Mouse (Mus musculus) ES-E14 (cell line): ENCODE results near the gene Gsdme. TPM values are rescaled to one million over a fixed set of nuclear protein-coding genes. Genes with fewer than 3 reads are reported as not detected.

Source experiments
- DNase-seq: peaks from one replicate; pipeline ENCODE4 v3.0.0-alpha.2; 2013; ENCODE audit warnings: low read depth, low spot score
- H3K27ac ChIP-seq: 2 replicates; pipeline ENCODE4 v1.5.1; 2012; ENCODE audit warnings: low read depth, mild to moderate bottlenecking, low read length, moderate library complexity, mixed read lengths; ENCODE audit not compliant: poor library complexity, insufficient read depth, severe bottlenecking
- H3K36me3 ChIP-seq: 2 replicates; pipeline ENCODE4 v1.6.1; 2012; ENCODE audit warnings: mild to moderate bottlenecking, low read length, moderate library complexity, mixed read lengths; ENCODE audit not compliant: control insufficient read depth, poor library complexity, insufficient read depth, severe bottlenecking
- H3K4me1 ChIP-seq, 2 experiments: fragments of 150-350 bp in 1 of 2; sonication (generic) in 1 of 2; 2 replicates each; pipeline ENCODE4 v1.6.1; 2012; ENCODE audit warnings: low read length in 2 of 2, mild to moderate bottlenecking in 1 of 2, mixed read lengths in 1 of 2; ENCODE audit not compliant: control insufficient read depth in 2 of 2, insufficient read depth in 2 of 2, poor library complexity in 1 of 2
- H3K4me3 ChIP-seq, 2 experiments: fragments of 150-350 bp in 1 of 2; sonication (generic) in 1 of 2; 2 replicates each; pipeline ENCODE4 v1.5.1; 2012; ENCODE audit warnings: low read length in 2 of 2, low read depth in 1 of 2, mild to moderate bottlenecking in 1 of 2, mixed read lengths in 1 of 2; ENCODE audit not compliant: insufficient read depth in 1 of 2, poor library complexity in 1 of 2, severe bottlenecking in 1 of 2
- H3K9ac ChIP-seq: 2 replicates; pipeline ENCODE4 v1.6.1; 2012; ENCODE audit warnings: low read depth, mild to moderate bottlenecking, low read length, mixed read lengths; ENCODE audit not compliant: poor library complexity, insufficient read depth, severe bottlenecking
- H3K9me3 ChIP-seq: fragments of 150-350 bp; sonication (generic); 2 replicates; pipeline ENCODE4 v1.6.1; 2012; ENCODE audit warnings: low read depth, mild to moderate bottlenecking, low read length; ENCODE audit not compliant: control insufficient read depth, insufficient read depth
- CHD2 ChIP-seq: IDR thresholded peaks from 2 replicates; pipeline ENCODE4 v1.6.1; 2014; ENCODE audit warnings: mild to moderate bottlenecking, low read depth, low read length, inconsistent platforms
- HCFC1 ChIP-seq: IDR thresholded peaks from 2 replicates; pipeline ENCODE4 v1.6.1; 2012; ENCODE audit warnings: low read length, inconsistent platforms, borderline replicate concordance; ENCODE audit not compliant: insufficient read depth
- MAFK ChIP-seq: IDR thresholded peaks from 2 replicates; pipeline ENCODE4 v1.6.1; 2014; ENCODE audit warnings: mild to moderate bottlenecking, low read depth, low read length, inconsistent platforms; ENCODE audit not compliant: insufficient read depth
- ZC3H11A ChIP-seq: IDR thresholded peaks from 2 replicates; pipeline ENCODE4 v1.6.1; 2012; ENCODE audit warnings: low read depth, mild to moderate bottlenecking, inconsistent platforms, low read length, borderline replicate concordance
- ZNF384 ChIP-seq: IDR thresholded peaks from 2 replicates; pipeline ENCODE4 v1.6.1; 2012; ENCODE audit warnings: low read depth, low read length, inconsistent platforms
- in situ Hi-C, 2 experiments: fragments of 600-800 bp; cut with MboI; formaldehyde crosslinking; loops; one replicate each; pipeline ENCODE4 v1.15.1; 2025; ENCODE audit warnings: low sequenced_read_pairs in 2 of 2, inconsistent platforms in 1 of 2; ENCODE audit not compliant: unreplicated experiment in 2 of 2
- total RNA-seq: library from RNA; depleted of rRNA; stranded (reverse); fragments of 300-350 nt; gene quantifications from 2 replicates; pipeline ENCODE4 v1.2.3, GENCODE M21; 2012

The Gsdme gene
- total RNA-seq, 1 experiment: 1.7 TPM

- no peak for DNase-seq
- no peak overlapping the region for H3K9ac ChIP-seq
- no peaks in the 10 kb centered on the region for H3K9me3 ChIP-seq
Observed at GRCm38 (mm10) chr6:50214711-50215372, 48.8 kb downstream of the Gsdme start.

GRCm38 (mm10) chr6:50205093-50205492 is 58.6 kb downstream of the Gsdme start:
- DNase-seq: no peak
- Histone ChIP-seq H3K4me3 (no peak overlapping the region), H3K4me1 (no peaks in the 10 kb centered on the region), H3K9me3 (peaks cover 11% of the 10 kb centered on the region), H3K36me3 (no peaks in the 10 kb centered on the region; the same call in 1 of the 2 replicates), H3K9ac (no peak overlapping the region), H3K27ac (no peak overlapping the region)
- in situ Hi-C loops: no loop called here
- TF ChIP-seq MAFK: no peak
- no peak for TF ChIP-seq ZNF384
- TF ChIP-seq HCFC1: no peak
- no peak for TF ChIP-seq CHD2
- no peak for TF ChIP-seq ZC3H11A

More at GRCm38 (mm10) chr6:50214711-50215372, 48.8 kb downstream of the Gsdme start:
- no peaks in the 10 kb centered on the region for H3K4me1 ChIP-seq
- H3K4me3 ChIP-seq: no peak overlapping the region
- H3K36me3 ChIP-seq: no peaks in the 10 kb centered on the region
- no peak for TF ChIP-seq ZNF384
- in situ Hi-C loops: no loop called here
- no peak overlapping the region for H3K27ac ChIP-seq

- H3K9ac ChIP-seq: no peak overlapping the region
- in situ Hi-C loops: no loop called here
- H3K27ac ChIP-seq: no peak overlapping the region
- H3K4me1 ChIP-seq: no peaks in the 10 kb centered on the region
- H3K4me3 ChIP-seq: no peak overlapping the region
- TF ChIP-seq HCFC1 (no peak), MAFK (no peak), ZNF384 (no peak), CHD2 (no peak), ZC3H11A (no peak)
- H3K9me3 ChIP-seq: peaks cover 11% of the 10 kb centered on the region
- no peak for DNase-seq
- H3K36me3 ChIP-seq: no peaks in the 10 kb centered on the region; the same call in 1 of the 2 replicates
Observed at GRCm38 (mm10) chr6:50204356-50204755, 59.3 kb downstream of the Gsdme start.

- H3K9me3 ChIP-seq: no peaks in the 10 kb centered on the region
- peaks cover 6% of the 10 kb centered on the region for H3K36me3 ChIP-seq
- no peak for DNase-seq
- H3K9ac ChIP-seq: no peak overlapping the region
- TF ChIP-seq CHD2 (no peak), ZC3H11A (no peak), MAFK (no peak), ZNF384 (no peak), HCFC1 (no peak)
- H3K4me1 ChIP-seq: no peaks in the 10 kb centered on the region
- H3K27ac ChIP-seq: no peak overlapping the region
- in situ Hi-C loops: no loop called here
- no peak overlapping the region for H3K4me3 ChIP-seq
Observed at GRCm38 (mm10) chr6:50193851-50194250, 69.8 kb downstream of the Gsdme start.

DNA sequence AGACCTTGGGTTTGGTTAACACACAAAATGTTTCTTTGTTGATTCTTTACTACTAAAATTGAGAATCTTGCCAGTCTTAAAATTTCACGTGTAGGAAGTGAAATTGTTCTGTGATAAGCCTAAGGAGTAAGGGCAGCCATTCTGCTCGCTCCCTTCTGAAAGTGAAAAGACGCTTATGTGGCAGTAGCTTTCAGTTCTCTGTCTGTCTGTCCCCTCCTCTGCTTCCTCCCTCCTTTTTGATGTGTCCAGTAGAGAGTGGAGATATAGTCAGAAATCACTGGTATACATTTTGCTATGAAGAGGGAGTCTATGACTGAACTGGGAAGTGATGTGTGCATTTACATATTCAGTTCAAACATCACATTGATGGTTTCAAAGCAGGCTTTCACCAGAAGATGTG is 70.8 kb downstream of the Gsdme start:
- no peak overlapping the region for H3K27ac ChIP-seq
- no peaks in the 10 kb centered on the region for H3K9me3 ChIP-seq
- TF ChIP-seq ZNF384: no peak
- TF ChIP-seq CHD2: no peak
- TF ChIP-seq ZC3H11A: no peak
- TF ChIP-seq MAFK: no peak
- TF ChIP-seq HCFC1: no peak
- in situ Hi-C loops: no loop called here
- H3K36me3 ChIP-seq: peaks cover 6% of the 10 kb centered on the region
- no peak overlapping the region for H3K9ac ChIP-seq
- no peaks in the 10 kb centered on the region for H3K4me1 ChIP-seq
- H3K4me3 ChIP-seq: no peak overlapping the region
- no peak for DNase-seq
